Mouse (Mus musculus) frontal cortex, postnatal 25 days (tissue): Measurements from ENCODE around the gene Itih1.
A peak's percentile ranks its signal among the peaks of the same experiment; 100 is the strongest.

Source experiments
- DNase-seq, 2 experiments: peaks; one replicate each; pipeline ENCODE4 v3.0.0; 2022; ENCODE audit warnings: low spot score in 2 of 2

Itih1 gene

DNA sequence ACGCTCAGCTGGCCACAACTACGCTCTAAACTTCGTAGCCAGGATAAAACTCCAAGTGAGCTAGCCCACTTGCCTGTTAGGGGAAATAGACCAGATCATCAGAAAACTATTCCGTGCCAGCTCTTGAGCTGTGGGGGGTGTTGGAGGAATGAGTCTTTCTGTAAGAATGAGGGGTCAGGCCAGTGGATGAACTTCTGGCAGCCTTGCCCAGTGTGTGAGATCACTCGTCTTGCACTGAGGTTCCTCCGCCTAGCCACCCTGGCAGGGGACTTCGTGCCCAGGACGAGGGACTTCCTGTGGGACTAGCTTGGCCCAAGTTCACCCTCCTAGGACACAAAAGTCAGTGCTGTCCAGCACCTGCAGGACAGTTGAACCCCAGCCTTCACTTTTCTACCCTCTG lies 38.8 kb downstream of the Itih1 start:
- DNase-seq = no peak

DNA sequence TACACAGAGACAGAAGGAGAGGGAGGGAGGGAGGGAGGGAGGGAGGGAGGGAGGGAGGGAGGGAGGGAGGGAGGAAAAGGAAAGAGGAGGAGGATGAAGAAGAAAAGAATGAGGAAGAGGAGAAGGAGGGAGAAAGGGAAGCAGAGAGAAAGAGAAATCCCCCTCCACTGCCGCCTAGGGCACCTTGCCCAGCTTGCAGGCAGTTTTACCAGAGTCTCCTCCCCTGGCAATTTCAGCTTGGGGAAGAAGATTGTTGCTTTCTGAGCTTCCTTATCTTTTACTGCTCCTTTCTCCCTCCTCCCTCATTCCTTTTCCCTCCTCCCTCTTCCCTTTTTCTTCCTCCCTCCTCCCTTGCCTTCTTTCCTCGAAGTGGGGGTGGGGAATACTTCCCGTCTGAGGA lies 40.1 kb downstream of the Itih1 start:
- DNase-seq = no peak

DNA sequence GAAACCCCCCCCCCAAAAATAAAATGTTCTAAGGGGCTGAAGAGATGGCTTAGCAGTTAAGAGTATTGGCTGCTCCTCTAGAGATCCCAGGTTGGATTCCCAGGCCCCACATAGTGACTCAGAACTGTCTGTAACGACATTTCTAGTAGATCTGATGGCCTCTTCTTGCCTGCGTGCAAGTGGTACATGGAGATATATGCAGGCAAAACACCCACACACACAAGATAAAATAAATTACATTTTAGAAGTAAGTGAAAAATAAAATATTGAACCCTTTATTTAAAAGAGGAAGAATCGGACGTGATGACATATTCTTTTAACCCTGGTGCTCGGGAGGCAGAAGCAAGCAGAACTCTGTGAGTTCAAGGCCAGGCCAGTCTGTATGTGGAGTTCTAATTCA lies 40.5 kb downstream of the Itih1 start:
- DNase-seq = no peak

DNA sequence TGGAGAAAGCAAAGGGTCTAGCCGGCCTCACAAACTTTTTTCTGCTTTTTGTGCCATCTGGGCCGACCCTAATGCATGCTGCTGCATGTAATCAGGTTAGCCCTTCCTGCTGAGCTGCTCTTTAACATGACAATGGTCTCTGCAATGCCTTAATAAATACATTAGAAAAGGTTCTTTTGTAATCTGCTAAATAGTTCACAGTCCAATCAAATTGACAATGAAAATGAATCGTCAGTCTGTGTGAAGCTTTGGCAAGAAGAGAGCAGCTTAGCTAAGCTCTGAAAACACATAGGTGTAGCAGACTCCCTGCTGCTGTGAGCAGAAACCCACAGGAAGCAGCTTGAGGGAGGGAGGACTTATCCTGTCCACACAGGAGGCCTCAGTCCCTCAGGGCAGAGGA lies 43.1 kb downstream of the Itih1 start:
- DNase-seq = no peak

DNA sequence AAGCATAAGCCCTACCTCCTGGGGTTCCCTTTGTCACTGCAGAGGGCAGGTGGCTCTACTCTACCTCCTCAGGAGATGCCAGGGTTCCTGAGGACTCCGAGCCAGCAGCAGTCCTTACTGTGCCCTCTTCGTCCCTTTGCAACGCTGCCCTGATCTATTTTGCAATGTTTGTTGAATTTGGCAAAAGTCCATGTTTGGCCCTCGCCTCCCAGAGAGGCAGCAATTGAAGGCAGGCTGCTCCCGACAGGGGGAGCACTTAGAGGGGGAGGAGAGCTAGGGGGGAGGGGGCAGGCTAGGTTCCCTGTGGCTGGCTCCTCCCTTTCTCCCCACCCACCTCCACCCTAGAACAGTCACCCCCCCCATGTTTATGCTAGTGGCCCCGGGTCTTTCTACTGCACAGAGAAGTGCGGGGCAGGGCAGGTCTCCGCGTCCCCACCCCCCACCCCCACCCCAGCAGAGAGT lies 54.8 kb downstream of the Itih1 start:
- DNase-seq = no peak

DNA sequence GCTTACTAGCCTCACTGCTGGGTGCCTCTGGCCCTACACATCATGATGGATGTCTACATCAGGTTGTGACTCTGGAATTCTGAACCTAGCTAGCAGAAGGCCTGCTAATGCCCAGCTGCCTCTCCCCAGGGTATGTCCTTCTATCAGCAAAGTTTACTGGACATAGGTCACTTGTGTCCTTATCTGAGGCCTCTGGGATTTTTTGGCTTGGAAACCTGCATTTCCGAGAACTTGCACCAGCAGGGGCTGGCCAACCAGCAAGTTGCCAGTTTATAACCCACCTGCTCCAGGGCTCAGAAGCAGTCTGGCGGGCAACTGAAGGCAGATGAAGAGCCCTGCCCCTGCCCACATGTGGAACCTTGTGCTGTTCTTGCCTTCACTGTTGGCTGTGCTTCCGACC lies 56.9 kb downstream of the Itih1 start, which contains the start of gene Itih4:
Gene Itih4 (plus strand): TSS at position 273 of the 400 bp plus-strand sequence.
- DNase-seq = no peak

DNA sequence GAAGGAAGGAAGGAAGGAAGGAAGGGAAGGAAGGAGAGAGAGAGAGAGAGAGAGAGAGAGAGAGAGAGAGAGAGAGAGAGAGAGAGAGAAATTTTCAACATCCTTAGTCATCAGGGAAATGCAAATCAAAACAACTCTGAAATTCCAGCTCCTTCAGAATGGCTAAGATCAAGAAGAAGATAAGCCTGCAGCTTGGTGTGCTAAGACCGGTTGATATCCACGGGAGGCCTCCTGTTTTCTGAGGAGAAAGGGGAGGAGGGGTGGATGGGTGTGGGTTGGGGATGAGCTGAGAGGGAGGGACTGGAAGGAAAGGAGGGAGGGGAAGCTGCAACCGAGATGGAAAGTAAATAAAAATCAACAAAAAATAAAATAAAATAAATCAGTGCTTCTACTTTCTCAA lies 57.8 kb downstream of the Itih1 start:
- no peak for DNase-seq

DNA sequence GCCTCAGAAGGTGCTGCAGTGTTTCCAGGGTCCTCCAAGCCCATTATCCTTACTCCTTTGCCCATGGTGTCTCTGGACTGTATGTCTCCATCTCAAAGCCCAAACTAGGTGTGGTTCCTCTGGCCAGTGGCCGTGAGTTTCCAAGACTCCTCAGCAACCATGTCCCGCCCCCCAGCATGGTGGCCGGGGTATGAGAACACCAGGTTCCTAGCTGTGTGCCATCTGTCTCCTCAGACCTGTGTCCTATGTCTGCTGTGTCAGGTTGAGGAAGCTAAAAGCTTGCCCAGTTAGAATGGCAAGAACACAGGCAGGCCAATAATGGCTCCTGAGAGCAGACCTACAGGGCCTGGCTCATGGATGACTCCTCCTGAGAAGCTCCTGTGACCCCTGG lies 61.4 kb downstream of the Itih1 start:
- no peak for DNase-seq

DNA sequence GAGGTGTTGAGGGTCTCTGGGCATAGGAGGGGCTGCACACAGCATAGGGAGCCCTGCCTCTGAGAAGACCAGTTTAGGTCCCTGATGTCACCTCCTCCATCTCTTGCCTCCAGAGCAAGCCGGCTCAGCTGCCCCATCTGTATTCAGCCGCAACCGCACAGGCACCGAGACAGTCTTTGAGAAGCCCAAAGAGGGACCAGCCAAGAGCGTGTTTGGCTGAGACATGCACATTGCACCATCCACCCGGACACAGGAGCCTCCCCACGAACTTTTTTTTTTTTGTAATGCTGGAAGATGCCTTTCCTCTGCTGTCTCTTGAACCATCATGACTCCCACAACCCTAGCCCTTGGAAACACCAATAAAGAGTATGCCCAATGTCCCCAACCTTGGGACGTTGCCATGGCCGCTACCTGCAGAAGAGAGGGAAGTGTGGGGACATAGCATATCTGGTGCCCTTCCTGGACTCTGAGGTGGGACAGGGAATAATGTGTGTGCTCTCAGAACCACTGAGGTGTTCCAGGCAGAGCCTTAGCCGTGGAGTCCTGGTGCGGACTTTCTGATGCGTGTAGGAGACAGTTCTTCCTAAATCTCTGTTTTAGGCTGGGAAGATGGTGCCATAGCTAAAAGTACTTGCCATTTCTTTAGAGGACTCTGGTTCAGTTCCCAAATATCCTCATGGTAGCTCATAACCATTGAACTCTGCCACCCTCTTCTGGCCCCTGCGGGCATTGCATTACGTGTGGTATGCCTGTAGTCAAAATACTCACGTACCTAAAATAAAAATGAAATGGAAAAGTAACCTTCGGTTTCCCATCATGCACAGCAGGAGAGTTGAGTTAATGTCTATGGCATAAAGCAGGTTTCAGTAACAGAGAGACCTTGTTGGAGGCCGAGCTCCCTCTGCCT lies 62.0 kb downstream of the Itih1 start:
- DNase-seq = peak in 1 of 2 experiments; percentile 48

DNA sequence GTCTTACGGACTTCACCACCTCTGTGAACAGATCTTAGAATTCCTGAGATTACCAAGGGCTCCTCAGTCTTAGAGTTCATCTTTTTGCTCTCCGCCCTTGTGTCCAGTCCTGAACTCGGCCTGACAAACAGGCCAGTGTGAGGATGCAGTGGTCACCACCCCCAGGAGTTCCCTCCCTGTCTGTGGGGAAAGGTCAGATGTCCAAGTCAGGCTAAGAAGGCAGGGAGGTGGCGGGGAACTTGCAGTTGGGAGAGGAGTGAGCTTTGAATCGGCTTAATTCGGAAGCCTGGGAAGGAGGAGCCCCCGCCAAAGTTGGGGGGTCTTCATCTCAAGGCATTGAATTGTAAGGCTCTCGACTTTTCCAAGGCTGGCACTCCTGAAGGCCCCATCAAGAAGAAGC lies 62.8 kb downstream of the Itih1 start:
- no peak for DNase-seq

DNA sequence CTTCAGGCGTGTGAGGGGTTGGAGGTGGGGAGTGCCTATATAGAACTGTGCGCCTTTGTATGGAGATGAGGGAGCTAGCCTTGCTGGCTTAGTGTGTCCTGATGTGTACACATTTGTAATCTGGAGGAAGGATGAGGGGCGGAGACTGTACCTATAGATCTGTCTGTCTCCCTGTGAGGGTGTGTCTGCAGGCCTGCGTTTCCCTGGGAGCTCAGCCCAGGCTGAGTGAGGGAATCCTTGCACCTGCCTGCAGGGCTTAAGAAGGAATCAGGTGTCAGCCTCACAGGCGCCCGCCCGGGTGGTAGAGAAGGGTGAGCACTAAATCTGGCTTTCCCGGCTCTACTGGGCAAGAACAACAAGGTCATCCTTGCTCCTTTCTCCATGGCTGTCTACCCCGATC lies 63.3 kb downstream of the Itih1 start:
- DNase-seq = no peak
